Mouse (Mus musculus): ENCODE results near the gene Adgrg6.

GRCm38 (mm10) chr10:14511904-14512663 is 33.4 kb downstream of the Adgrg6 start:
- TF ChIP-seq CTCF (IDR thresholded peaks at IDR 0.05; ENCODE audit: control insufficient read depth, insufficient read depth, insufficient read length) (no peak), MAX (IDR thresholded peaks at IDR 0.05) (no peak)

Measured in C2C12 (cell line).